Mouse (Mus musculus) olfactory bulb, adult 2 months (tissue): ENCODE data around the gene Pik3c2a.
"Not testable (repeated sequence)": the region's sequence is repeated elsewhere in the genome, so short reads cannot be mapped to it uniquely, and the experiment has no call there.

Experiments used
- CTCF ChIP-seq: fragments of 200-500 bp; IDR thresholded peaks from 2 replicates; pipeline ENCODE4 v1.5.1; 2012; ENCODE audit warnings: low read depth, mild to moderate bottlenecking, low read length, moderate library complexity; ENCODE audit not compliant: insufficient read depth
- POLR2A ChIP-seq: fragments of 200-500 bp; IDR thresholded peaks from 2 replicates; pipeline ENCODE4 v1.6.1; 2012; ENCODE audit warnings: mild to moderate bottlenecking, low read depth, low read length, moderate library complexity; ENCODE audit not compliant: insufficient read depth

- TF ChIP-seq CTCF, POLR2A: not testable (repeated sequence)
These were observed 64.1 kb downstream of the Pik3c2a start for GRCm38 (mm10) chr7:116379181-116379580.
